Mouse (Mus musculus) E14TG2a.4 (cell line): ENCODE data around the gene Apoa2.

Experiments
- CTCF ChIP-seq: conservative IDR thresholded peaks from 2 replicates; pipeline ENCODE4 v1.5.1; 2014; ENCODE audit warnings: low read length
- NANOG ChIP-seq: IDR thresholded peaks from 2 replicates; pipeline ENCODE4 v1.6.1; 2014; ENCODE audit warnings: borderline replicate concordance, low read length, mixed read lengths
- POU5F1 ChIP-seq: IDR thresholded peaks from 2 replicates; pipeline ENCODE4 v1.6.1; 2014; ENCODE audit warnings: low read length, borderline replicate concordance

DNA sequence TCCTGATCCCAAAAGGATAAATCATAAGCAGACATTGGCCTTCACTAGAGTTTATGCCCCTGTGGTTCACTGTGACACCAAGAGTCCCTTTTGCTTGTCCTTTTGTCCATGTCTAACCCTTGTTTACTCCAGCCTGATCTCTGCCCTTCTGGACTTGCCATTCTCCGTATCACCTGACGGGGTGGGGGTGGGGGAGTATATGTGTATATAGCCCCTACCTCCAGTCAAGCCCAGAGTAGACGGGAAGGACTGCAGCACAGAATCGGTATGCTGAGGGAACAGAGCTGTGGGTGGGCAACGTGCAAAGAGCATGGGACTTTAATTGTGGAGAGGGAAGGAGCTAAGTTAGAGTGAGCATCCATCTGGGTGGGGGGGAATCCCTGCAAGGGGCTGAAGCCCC is at the start of gene Apoa2:
- TF ChIP-seq CTCF (no peak), POU5F1 (no peak), NANOG (no peak)
